Mouse (Mus musculus) E14TG2a.4 (cell line): ENCODE measurements at regions not wholly inside any gene's neighbourhood (a gene's known extent, or its start where the extent isn't known, plus 50 kb on each side); places are given as distances from the start of the nearest gene placed in this dataset.

ENCODE experiments used
- CTCF ChIP-seq: conservative IDR thresholded peaks from 2 replicates; pipeline ENCODE4 v1.5.1; 2014; ENCODE audit warnings: low read length
- NANOG ChIP-seq: IDR thresholded peaks from 2 replicates; pipeline ENCODE4 v1.6.1; 2014; ENCODE audit warnings: borderline replicate concordance, low read length, mixed read lengths

GRCm38 (mm10) chr8:127963625-127964024 lies 394.8 kb upstream of the Nrp1 start:
- TF ChIP-seq CTCF (no peak), NANOG (no peak)
